Mouse (Mus musculus) kidney, embryonic 15.5 days (tissue): ENCODE results near the gene Zfp775. TPM values are rescaled to one million over a fixed set of nuclear protein-coding genes. Genes with fewer than 3 reads are reported as not detected.
"Not testable (repeated sequence)": the region's sequence is repeated elsewhere in the genome, so short reads cannot be mapped to it uniquely, and the experiment has no call there.

Experiments
- ATAC-seq: fragments of 200-750 bp; cut with Nextera tagmentation; replicated peaks from 2 replicates; pipeline ENCODE4 v1.8.0; 2017; ENCODE audit warnings: moderate TSS enrichment; ENCODE audit not compliant: low FRiP score
- H3K27ac ChIP-seq: fragments of 300-500 bp; sonication (generic); 2 replicates; pipeline ENCODE4 v1.5.1; 2015; ENCODE audit warnings: mild to moderate bottlenecking, inconsistent platforms
- H3K27me3 ChIP-seq: fragments of 300-500 bp; sonication (generic); 2 replicates; pipeline ENCODE4 v1.6.1; 2015; ENCODE audit warnings: inconsistent platforms
- H3K36me3 ChIP-seq: fragments of 300-500 bp; sonication (generic); 2 replicates; pipeline ENCODE4 v1.6.1; 2015; ENCODE audit warnings: inconsistent platforms
- H3K4me1 ChIP-seq: fragments of 300-500 bp; sonication (generic); 2 replicates; pipeline ENCODE4 v1.6.1; 2015; ENCODE audit warnings: inconsistent platforms
- H3K4me2 ChIP-seq: fragments of 300-500 bp; sonication (generic); 2 replicates; pipeline ENCODE4 v1.6.1; 2015; ENCODE audit warnings: moderate library complexity, mild to moderate bottlenecking, inconsistent platforms
- H3K4me3 ChIP-seq: fragments of 300-500 bp; sonication (generic); replicated peaks from 2 replicates; pipeline ENCODE4 v1.5.1; 2015; ENCODE audit warnings: mild to moderate bottlenecking, inconsistent platforms
- H3K9ac ChIP-seq: fragments of 300-500 bp; sonication (generic); 2 replicates; pipeline ENCODE4 v1.6.1; 2015; ENCODE audit warnings: mild to moderate bottlenecking, inconsistent platforms
- H3K9me3 ChIP-seq: fragments of 300-500 bp; sonication (generic); replicated peaks from 2 replicates; pipeline ENCODE4 v1.6.1; 2016; ENCODE audit warnings: inconsistent platforms
- WGBS: fragments of 180-500 bp; shearing (Covaris S2); methylation state at CpG from one replicate; pipeline ENCODE4 v1.1.7; 2015; ENCODE audit warnings: mixed read lengths; 5-methylcytosine and 5-hydroxymethylcytosine counted together
- polyA plus RNA-seq: library from polyadenylated mRNA; unstranded; fragments of >200 nt; fragmentation: Nextera tagmentation; extraction: Ambion mirVana; gene quantifications from 2 replicates; pipeline ENCODE4 v1.2.1, GENCODE M21; 2015

Zfp775 gene
- polyA plus RNA-seq, 1 experiment from 2014 or later = 7.9 TPM

DNA sequence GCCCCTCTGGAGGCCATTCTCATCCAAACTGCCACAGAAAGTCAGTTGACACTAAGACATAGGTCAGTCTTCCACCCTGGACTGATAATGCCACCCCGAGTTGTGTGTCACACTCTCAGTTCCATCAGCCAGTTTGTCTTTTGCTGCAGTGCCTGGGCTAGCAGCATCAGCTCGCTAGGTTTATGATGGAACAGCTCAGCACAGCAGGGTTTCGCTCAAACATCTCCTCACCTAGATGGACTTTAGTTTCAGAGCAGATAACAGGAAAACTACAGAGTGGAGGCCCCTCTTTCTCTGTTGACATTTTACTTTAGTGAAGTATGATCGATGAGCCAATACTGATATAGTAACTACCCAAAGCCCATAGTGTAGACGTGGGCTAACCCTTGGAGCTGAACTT lies 12.9 kb downstream of the Zfp775 start:
- no peak for ATAC-seq
- H3K9me3 ChIP-seq = no peaks in the 10 kb centered on the region
- no peaks in the 10 kb centered on the region for H3K4me1 ChIP-seq
- WGBS = 91% methylated on average over 5 of the region's 5 CpGs
- peaks cover 32% of the 10 kb centered on the region for H3K36me3 ChIP-seq
- H3K4me3 ChIP-seq = no peak overlapping the region
- H3K27ac ChIP-seq = no peak overlapping the region
- H3K27me3 ChIP-seq = no peaks in the 10 kb centered on the region
- no peak overlapping the region for H3K4me2 ChIP-seq
- H3K9ac ChIP-seq = no peak overlapping the region

DNA sequence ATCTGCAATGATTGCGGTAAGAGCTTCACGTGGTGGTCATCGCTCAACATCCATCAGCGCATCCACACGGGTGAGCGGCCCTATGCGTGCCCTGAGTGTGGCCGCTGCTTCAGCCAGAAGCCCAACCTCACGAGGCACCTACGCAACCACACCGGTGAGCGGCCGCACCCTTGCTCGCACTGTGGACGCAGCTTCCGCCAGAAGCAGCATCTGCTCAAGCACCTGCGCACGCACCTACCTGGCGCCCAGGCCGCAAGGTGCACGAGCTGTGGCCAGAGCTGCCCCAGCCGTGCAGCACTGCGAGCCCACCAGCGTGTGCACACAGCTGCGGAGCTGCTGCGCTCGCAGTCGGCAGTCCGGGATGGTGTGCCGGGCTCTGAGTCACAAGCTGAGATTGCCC lies 18.2 kb downstream of the Zfp775 start:
- Histone ChIP-seq H3K9me3 (no peaks in the 10 kb centered on the region), H3K27me3 (no peaks in the 10 kb centered on the region), H3K27ac (no peak overlapping the region), H3K4me2 (no peak overlapping the region), H3K9ac (no peak overlapping the region), H3K4me1 (no peaks in the 10 kb centered on the region), H3K36me3 (peaks cover 29% of the 10 kb centered on the region), H3K4me3 (no peak overlapping the region)
- no peak for ATAC-seq
- 93% methylated on average over 30 of the region's 30 CpGs for WGBS

DNA sequence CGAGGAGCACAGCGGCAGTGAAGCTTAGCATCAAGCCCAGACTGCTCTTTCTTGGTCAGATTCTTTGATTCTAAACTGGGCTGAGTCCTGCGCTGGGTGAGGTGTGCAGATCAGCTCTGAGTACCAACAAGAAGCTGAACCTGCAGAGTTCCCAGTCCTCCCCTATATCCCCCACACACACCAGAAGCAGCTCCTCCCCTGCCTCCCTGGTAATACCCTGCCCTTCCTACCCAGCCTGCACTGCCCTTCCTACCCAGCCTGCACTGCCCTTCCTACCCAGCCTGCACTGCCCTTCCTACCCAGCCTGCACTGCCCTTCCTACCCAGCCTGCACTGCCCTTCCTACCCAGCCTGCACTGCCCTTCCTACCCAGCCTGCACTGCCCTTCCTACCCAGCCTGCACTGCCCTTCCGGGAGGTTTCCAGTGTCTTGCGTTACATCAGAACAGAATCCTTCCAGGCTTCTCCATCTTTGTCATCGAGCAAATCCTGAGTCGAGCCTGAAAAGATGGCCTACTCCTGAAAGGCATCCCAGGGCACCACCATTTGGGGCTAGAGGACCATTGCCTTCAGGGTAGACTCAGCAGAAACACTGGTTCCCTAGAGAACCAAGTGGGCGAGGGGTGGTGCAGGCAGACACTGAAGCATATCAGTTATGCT lies 20.5 kb downstream of the Zfp775 start:
- Histone ChIP-seq H3K36me3 (peaks cover 24% of the 10 kb centered on the region), H3K4me1 (peaks cover 11% of the 10 kb centered on the region), H3K27me3 (peaks cover 17% of the 10 kb centered on the region; the same call in 1 of the 2 replicates)
- not testable (repeated sequence) for H3K4me2 ChIP-seq, H3K9ac ChIP-seq, H3K9me3 ChIP-seq, H3K27ac ChIP-seq, H3K4me3 ChIP-seq, ATAC-seq
- WGBS = 90% methylated on average over 8 of the region's 8 CpGs

DNA sequence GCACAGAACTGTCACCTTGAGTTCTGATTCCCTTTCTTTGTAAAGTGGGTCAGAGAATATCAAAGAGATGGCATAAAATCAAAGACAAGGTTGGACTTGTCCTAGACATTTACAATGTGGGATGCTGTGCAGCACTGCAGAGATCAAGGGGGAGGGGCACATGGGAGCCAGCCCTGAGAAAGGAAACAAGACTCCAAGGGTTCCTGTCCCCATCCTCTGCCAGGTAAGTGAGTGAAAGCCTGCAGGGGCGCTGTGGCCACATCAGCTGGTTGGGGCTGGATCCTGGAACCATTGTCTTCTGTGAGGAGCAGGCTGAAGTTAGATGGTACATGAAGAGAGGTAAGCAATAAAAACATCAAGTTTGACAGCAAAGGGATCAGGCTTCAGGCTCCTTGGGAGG lies 21.6 kb downstream of the Zfp775 start:
- no peak for ATAC-seq
- Histone ChIP-seq H3K4me2 (no peak overlapping the region), H3K27ac (no peak overlapping the region), H3K9me3 (no peaks in the 10 kb centered on the region), H3K4me3 (no peak overlapping the region), H3K9ac (no peak overlapping the region), H3K36me3 (peaks cover 24% of the 10 kb centered on the region), H3K4me1 (peaks cover 22% of the 10 kb centered on the region), H3K27me3 (peaks cover 28% of the 10 kb centered on the region)
- WGBS = 53% methylated on average over 1 of the region's 1 CpGs

DNA sequence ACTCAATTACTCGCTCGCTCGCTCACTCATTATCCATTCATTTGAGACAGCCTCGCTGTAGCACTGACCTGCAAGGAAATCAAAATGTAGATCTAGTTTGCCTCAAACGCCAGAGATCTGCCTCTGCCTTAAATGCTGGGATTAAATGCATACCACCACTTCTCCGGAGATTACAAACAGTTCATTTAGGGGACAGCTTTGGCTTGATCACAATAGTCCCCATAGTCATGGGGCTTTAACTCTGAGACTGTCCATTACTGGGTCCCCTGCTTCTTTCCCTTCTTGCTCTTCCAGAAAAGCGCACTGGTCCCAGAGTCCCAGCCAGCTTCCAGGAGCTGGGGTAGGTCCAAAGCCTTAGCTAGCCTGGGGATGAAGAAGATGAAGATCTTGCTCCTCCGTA lies 24.6 kb downstream of the Zfp775 start, which contains the start of gene AI854703:
AI854703 (plus strand) TSS at position 301 of the 400 bp plus-strand sequence.
- Histone ChIP-seq H3K4me3 (peak within 1 kb of the TSS; percentile 49), H3K27me3 (peaks cover 38% of the 10 kb centered on the region), H3K9me3 (no peaks in the 10 kb centered on the region), H3K4me2 (peak within 1 kb of the TSS; percentile 89), H3K36me3 (no peaks in the 10 kb centered on the region), H3K4me1 (peaks cover 39% of the 10 kb centered on the region), H3K27ac (peak within 1 kb of the TSS; percentile 75; the same call in 1 of the 2 replicates), H3K9ac (peak within 1 kb of the TSS; percentile 34)
- ATAC-seq = no peak
- WGBS = 29% methylated on average over 8 of the region's 8 CpGs

DNA sequence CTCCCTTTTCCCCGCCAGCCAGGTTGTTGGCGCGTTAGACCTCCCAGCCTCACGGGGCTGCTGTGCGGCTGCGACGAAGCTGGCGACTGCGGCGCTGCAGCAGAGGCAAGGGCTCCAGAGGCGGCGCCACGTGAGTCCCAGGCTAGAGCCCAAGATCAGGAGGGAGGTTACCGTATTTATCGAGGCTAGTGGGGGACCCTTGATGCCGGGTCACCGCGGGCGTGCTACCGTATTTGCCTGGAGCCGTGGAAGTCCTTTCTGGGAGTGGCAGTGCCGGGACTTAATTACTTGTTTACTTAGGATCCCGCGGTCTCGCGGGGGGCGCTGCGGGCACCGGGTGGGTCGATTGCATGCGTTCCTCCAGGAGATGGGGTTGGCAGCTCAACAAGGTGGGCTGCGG lies 25.1 kb downstream of the Zfp775 start:
- H3K9me3 ChIP-seq = no peaks in the 10 kb centered on the region
- under 1% methylated on average over 32 of the region's 32 CpGs for WGBS
- H3K4me1 ChIP-seq = peaks cover 39% of the 10 kb centered on the region
- H3K9ac ChIP-seq = peak overlapping the region; percentile 34
- H3K27ac ChIP-seq = 0 out of 2 replicates have a peak overlapping the region, but pooled peaks have one; percentile 13
- H3K4me2 ChIP-seq = peak overlapping the region; percentile 89
- H3K36me3 ChIP-seq = no peaks in the 10 kb centered on the region
- H3K27me3 ChIP-seq = peaks cover 38% of the 10 kb centered on the region
- 0 out of 2 replicates have a peak, but pooled peaks have one; percentile 43 for ATAC-seq
- H3K4me3 ChIP-seq = peak overlapping the region; percentile 49

DNA sequence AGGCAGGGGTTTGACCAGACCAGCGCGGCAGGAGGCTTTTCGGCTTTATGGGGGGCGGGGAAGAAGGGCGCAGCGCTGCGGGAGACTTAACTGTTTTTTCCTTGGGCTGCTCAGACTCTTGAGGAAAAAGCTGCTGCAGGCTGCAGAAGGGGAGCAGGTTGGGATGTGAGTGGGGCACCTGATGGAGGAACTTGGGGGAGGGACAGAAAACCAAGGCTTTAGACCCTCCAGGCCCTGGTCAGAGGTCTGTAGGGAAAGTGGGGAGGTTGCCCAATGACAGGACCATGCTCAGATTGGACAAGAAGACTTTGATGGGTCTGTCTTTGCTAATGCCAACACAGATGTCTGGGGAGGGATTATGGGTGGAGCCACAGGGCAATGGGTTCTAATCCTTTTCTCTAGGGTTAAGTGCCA lies 25.7 kb downstream of the Zfp775 start:
- Histone ChIP-seq H3K4me3 (peak overlapping the region; percentile 49), H3K4me1 (peaks cover 39% of the 10 kb centered on the region), H3K27ac (peak overlapping the region; percentile 75), H3K9ac (peak overlapping the region; percentile 34; the same call in 1 of the 2 replicates), H3K4me2 (peak overlapping the region; percentile 89), H3K27me3 (peaks cover 38% of the 10 kb centered on the region), H3K9me3 (no peaks in the 10 kb centered on the region), H3K36me3 (no peaks in the 10 kb centered on the region)
- ATAC-seq = 0 out of 2 replicates have a peak, but pooled peaks have one; percentile 4
- WGBS = 7% methylated on average over 7 of the region's 7 CpGs

DNA sequence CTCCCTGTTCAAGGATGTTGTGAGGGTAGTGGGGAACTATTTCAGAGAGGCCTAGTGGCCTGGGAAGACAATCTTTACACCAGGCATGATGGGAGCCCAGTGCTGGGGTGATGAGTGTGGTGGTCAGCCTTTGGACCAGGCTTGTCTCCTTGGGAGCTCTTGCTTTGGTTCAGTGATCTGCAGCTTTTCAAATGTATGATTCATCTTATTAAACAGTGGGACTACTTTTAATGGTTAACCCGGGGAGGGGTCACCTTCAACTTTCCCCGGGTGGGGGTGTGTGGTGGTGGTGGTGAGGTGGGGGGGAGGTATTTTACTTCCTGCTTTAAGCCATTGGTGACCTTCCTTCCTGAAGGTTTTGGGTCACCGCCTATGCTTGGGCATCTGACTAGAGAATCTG lies 26.5 kb downstream of the Zfp775 start:
- H3K27ac ChIP-seq = peak overlapping the region; percentile 75
- WGBS = 71% methylated on average over 3 of the region's 3 CpGs
- H3K4me2 ChIP-seq = peak overlapping the region; percentile 90; the same call in 1 of the 2 replicates
- H3K9ac ChIP-seq = no peak overlapping the region
- no peak overlapping the region for H3K4me3 ChIP-seq
- no peaks in the 10 kb centered on the region for H3K36me3 ChIP-seq
- ATAC-seq = 0 out of 2 replicates have a peak, but pooled peaks have one; percentile 57
- H3K4me1 ChIP-seq = peaks cover 39% of the 10 kb centered on the region
- H3K9me3 ChIP-seq = no peaks in the 10 kb centered on the region
- H3K27me3 ChIP-seq = peaks cover 38% of the 10 kb centered on the region

DNA sequence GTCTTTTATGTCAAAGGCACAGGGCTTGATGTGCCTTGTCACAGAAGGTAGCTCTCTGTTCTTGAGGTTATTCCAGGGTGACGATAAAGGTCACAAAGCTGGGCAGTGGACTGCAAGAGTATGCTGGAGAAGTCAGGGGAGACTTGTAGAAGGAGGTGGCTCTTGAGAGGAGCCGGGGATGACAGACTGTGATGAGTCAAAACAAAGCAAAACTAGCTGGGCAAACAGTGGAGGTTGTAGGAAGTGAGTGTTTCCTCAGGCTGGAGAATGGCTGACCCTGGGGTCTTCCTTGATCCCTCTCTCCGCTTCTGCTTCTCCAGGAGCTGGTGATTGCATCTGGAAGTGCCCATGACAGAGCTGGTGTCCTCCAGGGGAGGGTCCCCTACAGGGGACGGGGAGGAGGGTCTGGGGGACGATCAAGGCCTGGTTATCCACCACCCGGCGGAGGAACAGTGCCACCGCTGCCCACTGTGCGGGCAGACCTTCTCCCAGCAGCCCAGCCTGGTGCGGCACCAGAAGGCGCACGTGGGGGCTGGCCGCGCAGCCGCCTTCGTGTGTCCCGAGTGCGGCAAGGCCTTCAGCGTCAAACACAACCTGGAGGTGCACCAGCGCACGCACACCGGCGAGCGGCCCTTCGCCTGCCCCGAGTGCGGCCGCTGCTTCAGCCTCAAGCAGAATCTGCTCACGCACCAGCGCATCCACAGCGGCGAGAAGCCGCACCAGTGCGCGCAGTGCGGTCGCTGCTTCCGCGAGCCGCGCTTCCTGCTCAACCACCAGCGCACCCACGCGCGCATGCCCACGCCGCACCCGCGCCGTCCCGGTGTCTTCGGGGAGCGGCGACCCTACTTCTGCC lies 27.2 kb downstream of the Zfp775 start:
- H3K9ac ChIP-seq = peak overlapping the region; percentile 48
- no peaks in the 10 kb centered on the region for H3K36me3 ChIP-seq
- peaks cover 39% of the 10 kb centered on the region for H3K4me1 ChIP-seq
- WGBS = 7% methylated on average over 53 of the region's 54 CpGs
- H3K27ac ChIP-seq = peak overlapping the region; percentile 75
- peak overlapping the region; percentile 47 for H3K4me3 ChIP-seq
- H3K4me2 ChIP-seq = peak overlapping the region; percentile 90
- peak; percentile 27; the same call in 1 of the 2 replicates for ATAC-seq
- peaks cover 38% of the 10 kb centered on the region for H3K27me3 ChIP-seq
- H3K9me3 ChIP-seq = no peaks in the 10 kb centered on the region

DNA sequence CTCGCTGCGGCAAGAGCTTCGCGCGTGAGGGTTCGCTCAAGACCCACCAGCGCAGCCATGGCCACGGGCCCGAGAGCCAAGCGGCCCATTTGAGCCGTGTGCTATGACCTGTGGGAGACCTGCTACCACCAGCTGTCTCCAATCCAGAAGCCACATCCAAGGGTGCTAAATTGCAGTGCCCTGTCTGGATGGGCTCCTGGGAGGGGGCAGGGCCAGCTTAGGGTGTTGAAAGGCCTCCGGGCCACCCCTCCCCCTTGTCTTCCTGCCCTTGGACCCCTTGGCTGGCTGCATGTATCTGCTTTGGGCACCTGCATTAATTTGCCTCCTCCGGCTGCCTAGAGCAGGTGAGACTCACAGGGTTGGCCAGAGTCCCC lies 27.8 kb downstream of the Zfp775 start:
- Histone ChIP-seq H3K27me3 (peaks cover 38% of the 10 kb centered on the region), H3K9me3 (no peaks in the 10 kb centered on the region), H3K4me2 (peak overlapping the region; percentile 90), H3K27ac (peak overlapping the region; percentile 75; the same call in 1 of the 2 replicates), H3K36me3 (no peaks in the 10 kb centered on the region), H3K9ac (peak overlapping the region; percentile 48), H3K4me1 (peaks cover 39% of the 10 kb centered on the region), H3K4me3 (peak overlapping the region; percentile 47)
- ATAC-seq = 0 out of 2 replicates have a peak, but pooled peaks have one; percentile 19
- WGBS = 7% methylated on average over 13 of the region's 13 CpGs

DNA sequence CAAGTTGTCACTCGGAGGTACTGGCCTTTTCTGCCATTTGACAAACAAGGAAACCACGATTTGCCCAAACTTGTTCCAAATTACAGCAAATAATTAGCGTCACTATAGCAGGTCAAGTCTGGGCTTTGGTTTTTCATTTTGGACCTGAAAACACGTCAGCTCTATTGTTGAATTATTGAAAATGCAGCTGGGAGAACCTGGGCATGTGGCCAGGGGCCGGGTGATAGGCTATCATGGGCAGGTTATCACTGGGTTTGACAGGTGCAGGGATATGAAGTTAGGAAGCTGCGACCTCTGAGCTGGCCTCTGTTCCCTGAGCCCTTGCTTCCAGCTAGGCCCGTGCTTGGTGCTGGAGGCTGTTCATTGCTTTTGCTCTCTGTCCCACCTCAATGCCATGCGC lies 29.0 kb downstream of the Zfp775 start:
- H3K9me3 ChIP-seq = no peaks in the 10 kb centered on the region
- H3K4me3 ChIP-seq = no peak overlapping the region
- H3K9ac ChIP-seq = no peak overlapping the region
- WGBS = 90% methylated on average over 8 of the region's 8 CpGs
- H3K27ac ChIP-seq = no peak overlapping the region
- peaks cover 31% of the 10 kb centered on the region for H3K27me3 ChIP-seq
- H3K36me3 ChIP-seq = no peaks in the 10 kb centered on the region
- H3K4me1 ChIP-seq = peaks cover 39% of the 10 kb centered on the region
- no peak overlapping the region for H3K4me2 ChIP-seq
- no peak for ATAC-seq

DNA sequence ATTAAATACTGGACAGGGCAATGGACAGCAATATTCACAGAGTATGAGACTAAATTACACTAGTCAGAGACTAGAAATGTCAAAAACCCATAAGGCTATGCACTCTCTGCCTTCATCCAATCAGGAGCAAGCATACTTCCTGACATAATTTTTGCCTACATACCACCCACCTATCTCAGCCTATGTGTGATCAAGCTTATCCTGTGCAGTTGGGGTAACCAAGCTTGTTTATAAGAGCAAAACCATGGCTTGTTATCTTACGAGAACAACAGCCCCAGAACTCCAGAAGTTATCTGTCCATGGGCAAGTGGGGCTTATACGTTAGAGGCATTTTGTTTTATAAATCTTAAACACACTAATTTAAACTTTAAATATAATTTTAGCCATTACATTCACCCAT lies 33.2 kb downstream of the Zfp775 start:
- Histone ChIP-seq H3K36me3 (no peaks in the 10 kb centered on the region), H3K9ac (no peak overlapping the region), H3K27me3 (no peaks in the 10 kb centered on the region), H3K4me1 (0 out of 2 replicates have a peak, but pooled peaks cover under 1% of the 10 kb centered on the region), H3K27ac (no peak overlapping the region), H3K9me3 (no peaks in the 10 kb centered on the region), H3K4me3 (no peak overlapping the region), H3K4me2 (no peak overlapping the region)
- no peak for ATAC-seq
- WGBS = 83% methylated on average over 2 of the region's 2 CpGs
